Mouse (Mus musculus) erythroblast, embryonic 14.5 days (primary cell): ENCODE results near the gene Gstm4.

Experiments
- GATA1 ChIP-seq: IDR thresholded peaks from 2 replicates; pipeline ENCODE4 v1.6.1; 2012; ENCODE audit warnings: low read length, inconsistent platforms, mixed read lengths
- TAL1 ChIP-seq: IDR thresholded peaks from 3 replicates; pipeline ENCODE4 v1.6.1; 2012; ENCODE audit warnings: low read length, inconsistent platforms, mixed read lengths

DNA sequence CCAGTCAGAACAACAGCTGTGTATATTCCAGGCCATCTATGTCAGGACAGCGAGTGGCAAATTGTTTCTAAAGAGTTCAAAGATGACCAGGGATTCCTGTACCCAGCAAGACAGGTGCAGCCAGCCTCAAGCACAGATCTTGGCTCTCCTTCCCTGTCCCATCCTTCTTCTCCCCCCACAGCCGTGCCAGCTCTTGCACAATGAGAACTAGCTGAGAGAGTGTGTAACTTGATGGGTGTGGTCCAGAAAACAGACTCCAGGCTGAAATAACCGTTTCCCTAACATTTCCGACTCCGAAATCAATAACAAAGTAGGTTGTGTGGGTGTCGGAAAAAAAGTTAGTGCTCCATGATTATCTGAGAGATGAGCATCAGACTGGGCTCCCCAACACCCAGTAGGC is 22.0 kb downstream of the Gstm4 start:
- no peak for TF ChIP-seq GATA1
- no peak for TF ChIP-seq TAL1
